In genomic region chr2:55479511-55479910, GRCm38 (mm10) we compare ENCODE assay signal across 26 mouse cellular contexts. TPM values are rescaled to one million over a fixed set of nuclear protein-coding genes. Genes with fewer than 3 reads are reported as not detected.
DNase-seq lines count a peak whose midpoint lies in the region; ATAC-seq and TF ChIP-seq lines count a peak whose summit lies in the region.
"Had no signal": no experiment of that assay in that cellular context is flagged by ENCODE, and none has a peak within 500 bp of the region (broad histone marks: within the 10 kb centered on the region; RNA-seq: fewer than 3 reads in every experiment).

No protein-coding gene starts in this region.

- H3K27me3 ChIP-seq in midbrain, embryonic 13.5 days = no peaks in the 10 kb centered on the region
- H3K27me3 ChIP-seq: heart, embryonic 15.5 days; intestine, embryonic 15.5 days; limb, embryonic 15.5 days; midbrain, embryonic 12.5 days had no signal

- no peaks in the 10 kb centered on the region for H3K36me3 ChIP-seq in midbrain, embryonic 13.5 days
- H3K36me3 ChIP-seq: forebrain, embryonic 10.5 days; heart, embryonic 15.5 days; intestine, embryonic 15.5 days; limb, embryonic 15.5 days; midbrain, embryonic 12.5 days had no signal

- H3K9ac ChIP-seq in midbrain, embryonic 13.5 days (replicated peaks) = no peak overlapping the region
- H3K9ac ChIP-seq: heart, embryonic 15.5 days; hindbrain, embryonic 14.5 days; intestine, embryonic 15.5 days; limb, embryonic 15.5 days; liver, embryonic 14.5 days; lung, embryonic 14.5 days; midbrain, embryonic 12.5 days had no signal

- no peaks in the 10 kb centered on the region for H3K4me1 ChIP-seq in midbrain, embryonic 13.5 days (replicated peaks)
- H3K4me1 ChIP-seq: forebrain, embryonic 10.5 days; heart, embryonic 15.5 days; intestine, embryonic 15.5 days; limb, embryonic 15.5 days; midbrain, embryonic 12.5 days had no signal

- intact Hi-C loops in left cerebral cortex, adult 2 months (cut with DNase I) = no loop called here

- peak; percentile 26 to 40 for DNase-seq in cerebellum, postnatal 25 days
- DNase-seq in cerebellum, adult 11 months = no peak
- peak; percentile 12 to 19 for DNase-seq in heart, adult 18-20 months
- DNase-seq in heart, adult 8-10 months (ENCODE audit: low spot score) = no peak
- no peak for DNase-seq in left cerebral cortex, adult 2 months (ENCODE audit: extremely low spot score in 1 of 2, low spot score in 2 of 2)
- DNase-seq in left cerebral cortex, adult 18-20 months (ENCODE audit: low spot score in 2 of 2) = no peak
- DNase-seq: adrenal gland, adult 2 months; kidney, adult 8-10 months; kidney, postnatal 14 days; thymus, adult 2 months; thymus, postnatal 4 days had no signal

- peak overlapping the region; percentile 37 for H3K27ac ChIP-seq in left cerebral cortex, adult 2 months
- no peak overlapping the region for H3K27ac ChIP-seq in midbrain, embryonic 13.5 days
- H3K27ac ChIP-seq: forebrain, embryonic 10.5 days; hindbrain, embryonic 14.5 days; intestine, embryonic 15.5 days; limb, embryonic 15.5 days; liver, embryonic 14.5 days; midbrain, embryonic 12.5 days; stomach, postnatal 0 days had no signal

- no peak for TF ChIP-seq CTCF in left cerebral cortex, adult 2 months (IDR thresholded peaks at IDR 0.05)

- no peak overlapping the region for H3K4me2 ChIP-seq in midbrain, embryonic 13.5 days (replicated peaks)
- H3K4me2 ChIP-seq: hindbrain, embryonic 14.5 days; intestine, embryonic 15.5 days; limb, embryonic 15.5 days; lung, embryonic 14.5 days; midbrain, embryonic 12.5 days had no signal

- no peak for ATAC-seq in midbrain, embryonic 13.5 days
- ATAC-seq: intestine, embryonic 15.5 days had no signal

- no peaks in the 10 kb centered on the region for H3K9me3 ChIP-seq in midbrain, embryonic 13.5 days
- H3K9me3 ChIP-seq: forebrain, embryonic 10.5 days; heart, embryonic 15.5 days; intestine, embryonic 15.5 days; limb, embryonic 15.5 days; midbrain, embryonic 12.5 days had no signal

- no peak overlapping the region for H3K4me3 ChIP-seq in left cerebral cortex, adult 2 months
- no peak overlapping the region for H3K4me3 ChIP-seq in midbrain, embryonic 13.5 days (replicated peaks)
- H3K4me3 ChIP-seq: forebrain, embryonic 10.5 days; heart, embryonic 15.5 days; intestine, embryonic 15.5 days; limb, embryonic 15.5 days; midbrain, embryonic 12.5 days had no signal

- WGBS in midbrain, embryonic 13.5 days = 82% methylated on average over 4 of the region's 4 CpGs

RNA-seq across cellular contexts. Expression of gene Kcnj3, which starts 43.7 kb away (rescaled TPM):
- 10 to 100 TPM; 59.5 to 61.6 TPM for total RNA-seq in heart, adult 18-20 months (2021)
- 10 to 100 TPM; 65.7 to 75.4 (median 69.6) TPM for total RNA-seq in heart, adult 8-10 months (2022)
- 100 to 1,000 TPM; 112 to 117 TPM for total RNA-seq in left cerebral cortex, adult 2 months (2021)
- total RNA-seq in left cerebral cortex, adult 18-20 months (2021) = 100 to 1,000 TPM in 1 of 2 experiments, 10 to 100 TPM in 1; 92.6 to 112 TPM
- polyA plus RNA-seq in midbrain, embryonic 13.5 days (2015; fragmentation: Nextera tagmentation; extraction: Ambion mirVana) = 2.4 and 2.7 TPM in 2 replicates
- total RNA-seq: megakaryocyte, adult 5-6 weeks; MEL; monocyte, adult 5-6 weeks; neutrophil, adult 5-6 weeks had no signal
- polyA plus RNA-seq: C2C12 had no signal

Comparison
In these comparisons a context has a peak if more than half of its experiments do, and no peak if none do; other contexts are left out.
1. DNase-seq: peak in cerebellum, postnatal 25 days (2 of 2) and heart, adult 18-20 months (2 of 2); none in cerebellum, adult 11 months (single experiment), heart, adult 8-10 months (single experiment), left cerebral cortex, adult 2 months (0 of 2) and left cerebral cortex, adult 18-20 months (0 of 2).